Mouse (Mus musculus) erythroid progenitor cell, adult 5-6 weeks (primary cell): ENCODE data around the gene Cadps2. TPM values are rescaled to one million over a fixed set of nuclear protein-coding genes. Genes with fewer than 3 reads are reported as not detected.

Experiments
- ATAC-seq: replicated peaks from 2 replicates; pipeline ENCODE4 v1.8.0; 2016; ENCODE audit warnings: moderate number of reproducible peaks, mild to moderate bottlenecking, moderate TSS enrichment, inconsistent platforms; ENCODE audit not compliant: poor library complexity, low FRiP score, severe bottlenecking
- total RNA-seq, 2 experiments: library from RNA; stranded (forward) in 1 of 2; stranded (reverse) in 1 of 2; fragments of 150-400 nt in 1 of 2; fragments of 186-747, 209-891 nt in 1 of 2; gene quantifications; 2 replicates each; pipeline versions ENCODE4 v1.2.3 to v1.2.4; 2015 to 2017; ENCODE audit warnings: low replicate concordance in 2 of 2

Gene Cadps2
- total RNA-seq, 2 experiments from 2014 or later = not detected

- no peak for ATAC-seq
Measured at GRCm38 (mm10) chr6:23791822-23792221, 47.4 kb downstream of the Cadps2 start.

GRCm38 (mm10) chr6:23777641-23778040, 61.6 kb downstream of the Cadps2 start:
- ATAC-seq = no peak

- ATAC-seq = no peak
Measured at GRCm38 (mm10) chr6:23762204-23762603, 77.0 kb downstream of the Cadps2 start.

GRCm38 (mm10) chr6:23758249-23758648, 81.0 kb downstream of the Cadps2 start:
- no peak for ATAC-seq

- no peak for ATAC-seq
Measured at GRCm38 (mm10) chr6:23748823-23749222, 90.4 kb downstream of the Cadps2 start.

GRCm38 (mm10) chr6:23740010-23740409, 99.2 kb downstream of the Cadps2 start:
- ATAC-seq = no peak

- ATAC-seq = no peak
Measured at GRCm38 (mm10) chr6:23732750-23733149, 106.5 kb downstream of the Cadps2 start.

GRCm38 (mm10) chr6:23728620-23729019, 110.6 kb downstream of the Cadps2 start:
- ATAC-seq = no peak

GRCm38 (mm10) chr6:23723697-23724096, 115.5 kb downstream of the Cadps2 start:
- no peak for ATAC-seq

- ATAC-seq = no peak
Measured at GRCm38 (mm10) chr6:23720401-23720800, 118.8 kb downstream of the Cadps2 start.

GRCm38 (mm10) chr6:23707506-23707905, 131.7 kb downstream of the Cadps2 start:
- no peak for ATAC-seq

- ATAC-seq = no peak
Measured at GRCm38 (mm10) chr6:23700879-23701278, 138.3 kb downstream of the Cadps2 start.

GRCm38 (mm10) chr6:23678172-23678571, 161.0 kb downstream of the Cadps2 start:
- ATAC-seq = no peak

- ATAC-seq = no peak
Measured at GRCm38 (mm10) chr6:23655036-23655435, 184.2 kb downstream of the Cadps2 start, which contains the start of gene Rnf148. Gene Rnf148 (minus strand): TSS chr6:23655136.

- ATAC-seq = no peak
Measured at GRCm38 (mm10) chr6:23650205-23650604, 189.0 kb downstream of the Cadps2 start, which contains the start of gene Rnf133. Gene Rnf133 (minus strand): TSS chr6:23650305.

- no peak for ATAC-seq
Measured at GRCm38 (mm10) chr6:23648732-23649131, 190.5 kb downstream of the Cadps2 start.

- no peak for ATAC-seq
Measured at GRCm38 (mm10) chr6:23647627-23648247, 191.5 kb downstream of the Cadps2 start.

- ATAC-seq = no peak
Measured at GRCm38 (mm10) chr6:23637081-23637480, 202.1 kb downstream of the Cadps2 start.

GRCm38 (mm10) chr6:23635208-23635607, 204.0 kb downstream of the Cadps2 start:
- ATAC-seq = no peak

GRCm38 (mm10) chr6:23634016-23634415, 205.2 kb downstream of the Cadps2 start:
- no peak for ATAC-seq

GRCm38 (mm10) chr6:23630465-23630864, 208.8 kb downstream of the Cadps2 start:
- ATAC-seq = no peak

GRCm38 (mm10) chr6:23575102-23575501, 264.1 kb downstream of the Cadps2 start:
- ATAC-seq = no peak
